Mouse (Mus musculus): ENCODE measurements around the gene Rad9b. TPM values are rescaled to one million over a fixed set of nuclear protein-coding genes. Genes with fewer than 3 reads are reported as not detected.

Rad9b gene
- polyA plus RNA-seq (2015; fragmentation: Nextera tagmentation; extraction: Ambion mirVana): 11.5 and 12.3 TPM in 2 replicates

- peak; percentile 99 for DNase-seq (ENCODE audit: low spot score)
These were observed at the start of gene Rad9b, which contains the start of gene Vps29 for GRCm38 (mm10) chr5:122353807-122354491. Rad9b (minus strand) TSS chr5:122354233. Vps29 (plus strand) TSS chr5:122354369.

GRCm38 (mm10) chr5:122403362-122403761 lies 49.3 kb upstream of the Rad9b start:
- DNase-seq (ENCODE audit: low spot score): no peak

- no peak for DNase-seq (ENCODE audit: low spot score)
These were observed 48.7 kb upstream of the Rad9b start for GRCm38 (mm10) chr5:122402772-122403171.

- no peak for DNase-seq (ENCODE audit: low spot score)
These were observed 48.1 kb upstream of the Rad9b start for GRCm38 (mm10) chr5:122402160-122402559.

- DNase-seq (ENCODE audit: low spot score): peak; percentile 68
These were observed 47.2 kb upstream of the Rad9b start for GRCm38 (mm10) chr5:122401303-122401640.

GRCm38 (mm10) chr5:122400628-122401302 lies 46.7 kb upstream of the Rad9b start:
- DNase-seq (ENCODE audit: low spot score): no peak

GRCm38 (mm10) chr5:122399871-122400270 lies 45.8 kb upstream of the Rad9b start:
- DNase-seq (ENCODE audit: low spot score): no peak

GRCm38 (mm10) chr5:122397495-122397894 lies 43.5 kb upstream of the Rad9b start:
- DNase-seq (ENCODE audit: low spot score): no peak

GRCm38 (mm10) chr5:122396791-122397190 lies 42.8 kb upstream of the Rad9b start:
- no peak for DNase-seq (ENCODE audit: low spot score)

GRCm38 (mm10) chr5:122393887-122394286 lies 39.9 kb upstream of the Rad9b start:
- peak; percentile 81 for DNase-seq (ENCODE audit: low spot score)

- peak; percentile 26 for DNase-seq (ENCODE audit: low spot score)
These were observed 38.4 kb upstream of the Rad9b start for GRCm38 (mm10) chr5:122392227-122393004.

- DNase-seq (ENCODE audit: low spot score): peak; percentile 95
These were observed 37.8 kb upstream of the Rad9b start, which contains the start of gene Arpc3 for GRCm38 (mm10) chr5:122391786-122392180. Arpc3 (plus strand) TSS chr5:122391878.

GRCm38 (mm10) chr5:122391178-122391785 lies 37.2 kb upstream of the Rad9b start:
- DNase-seq (ENCODE audit: low spot score): no peak

- no peak for DNase-seq (ENCODE audit: low spot score)
These were observed 36.6 kb upstream of the Rad9b start for GRCm38 (mm10) chr5:122390671-122391070.

- no peak for DNase-seq (ENCODE audit: low spot score)
These were observed 36.0 kb upstream of the Rad9b start for GRCm38 (mm10) chr5:122390006-122390405.

GRCm38 (mm10) chr5:122379374-122380155 lies 25.5 kb upstream of the Rad9b start:
- DNase-seq (ENCODE audit: low spot score): peak; percentile 81

- DNase-seq (ENCODE audit: low spot score): no peak
These were observed 24.1 kb upstream of the Rad9b start for GRCm38 (mm10) chr5:122378171-122378570.

GRCm38 (mm10) chr5:122377101-122377833 lies 23.2 kb upstream of the Rad9b start:
- no peak for DNase-seq (ENCODE audit: low spot score)

- no peak for DNase-seq (ENCODE audit: low spot score)
These were observed 18.8 kb upstream of the Rad9b start for GRCm38 (mm10) chr5:122372878-122373277.

- peak; percentile 100 for DNase-seq (ENCODE audit: low spot score)
These were observed 18.2 kb upstream of the Rad9b start, which contains the start of gene Fam216a for GRCm38 (mm10) chr5:122372192-122372769. Fam216a (minus strand) TSS chr5:122372364.
